Mouse (Mus musculus): ENCODE data around the gene Elovl7. TPM values are rescaled to one million over a fixed set of nuclear protein-coding genes. Genes with fewer than 3 reads are reported as not detected.

Elovl7 gene
- 1.5 and 1.6 TPM in 2 replicates for polyA plus RNA-seq (2016; fragmentation: Nextera tagmentation; extraction: Ambion mirVana)

DNA sequence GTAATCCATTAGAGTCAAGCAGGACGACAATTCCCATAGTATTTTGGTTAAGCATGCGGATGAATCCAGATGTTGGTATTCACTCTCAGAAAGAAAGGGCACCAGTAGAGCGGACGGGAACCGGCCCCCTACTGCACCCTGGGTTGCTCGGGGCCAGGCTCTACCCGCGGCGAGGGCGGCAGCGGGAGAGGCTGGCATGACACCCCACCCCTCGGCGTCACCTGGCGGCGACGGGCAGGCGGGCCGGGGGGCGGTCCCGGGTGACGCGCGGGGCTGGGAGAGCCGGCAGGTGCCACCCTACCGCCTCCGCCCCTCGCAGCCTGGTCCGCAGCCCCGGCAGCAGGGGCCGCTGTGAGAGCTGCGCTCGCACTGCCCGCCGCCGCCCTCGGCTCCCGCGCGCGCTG is at the start of gene Elovl7:
Gene Elovl7 (plus strand): TSS at position 324 of the 404 bp plus-strand sequence.
- Histone ChIP-seq H3K4me2 (replicated peaks) (peak within 1 kb of the TSS; percentile 100), H3K27ac (no peak within 1 kb of the TSS), H3K4me1 (peaks cover 7% of the 10 kb centered on the region; the same call in 1 of the 2 replicates), H3K36me3 (no peaks in the 10 kb centered on the region), H3K9ac (peak within 1 kb of the TSS; percentile 70), H3K27me3 (peaks cover 46% of the 10 kb centered on the region), H3K4me3 (peak within 1 kb of the TSS; percentile 76), H3K9me3 (replicated peaks) (no peaks in the 10 kb centered on the region)
- ATAC-seq (ENCODE audit: low FRiP score), result peak; percentile 89
- under 1% methylated on average over 25 of the region's 40 CpGs for WGBS

DNA sequence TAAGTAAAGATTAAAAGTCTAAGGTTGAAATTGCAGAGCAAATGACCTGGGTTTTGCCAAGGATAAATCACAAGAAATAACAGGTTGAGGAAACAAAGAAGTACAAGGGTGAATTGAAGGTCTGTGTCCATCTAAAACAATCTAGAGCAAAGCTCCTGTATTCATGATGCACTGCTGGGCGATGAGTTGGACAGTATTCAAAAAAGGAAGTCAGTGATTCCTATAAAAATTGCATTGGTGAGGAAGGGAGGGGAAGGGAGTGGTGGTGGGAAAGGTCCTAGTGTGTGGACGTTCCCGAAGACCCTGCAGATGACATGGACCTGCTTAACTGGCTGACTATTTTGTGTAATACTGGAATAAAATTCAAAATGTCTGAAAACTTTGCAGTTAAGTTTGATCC is 49.6 kb upstream of the Elovl7 start:
- WGBS, result 89% methylated on average over 3 of the region's 3 CpGs
- no peak for ATAC-seq (ENCODE audit: low FRiP score)
- no peaks in the 10 kb centered on the region for H3K27me3 ChIP-seq
- peaks cover 11% of the 10 kb centered on the region for H3K36me3 ChIP-seq
- no peak overlapping the region for H3K4me2 ChIP-seq (replicated peaks)
- no peak overlapping the region for H3K4me3 ChIP-seq
- H3K4me1 ChIP-seq, result peaks cover 3% of the 10 kb centered on the region
- no peak overlapping the region for H3K27ac ChIP-seq
- no peaks in the 10 kb centered on the region for H3K9me3 ChIP-seq (replicated peaks)
- H3K9ac ChIP-seq, result no peak overlapping the region

DNA sequence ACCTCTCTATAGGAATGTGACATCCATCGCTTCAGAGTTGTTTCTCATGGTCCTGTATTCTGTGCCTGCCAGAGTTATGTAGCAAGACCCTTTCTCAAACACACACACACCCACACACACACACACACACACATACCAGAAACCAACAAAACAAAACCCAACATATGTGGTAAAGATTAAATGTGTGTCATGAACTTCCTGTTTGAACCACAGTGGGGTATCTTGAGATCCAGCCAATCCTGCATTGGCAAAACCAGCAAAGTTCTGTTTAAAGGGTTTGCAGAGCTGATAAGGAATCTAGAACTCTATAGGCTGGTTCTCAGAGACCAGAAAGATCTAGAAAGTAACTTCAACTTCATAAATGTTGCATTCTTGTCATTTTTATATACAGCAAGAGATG is 44.2 kb upstream of the Elovl7 start:
- no peak overlapping the region for H3K27ac ChIP-seq
- 90% methylated on average over 1 of the region's 1 CpGs for WGBS
- no peak for ATAC-seq (ENCODE audit: low FRiP score)
- no peak overlapping the region for H3K4me3 ChIP-seq
- no peak overlapping the region for H3K9ac ChIP-seq
- no peaks in the 10 kb centered on the region for H3K27me3 ChIP-seq
- no peaks in the 10 kb centered on the region for H3K9me3 ChIP-seq (replicated peaks)
- H3K4me1 ChIP-seq, result no peaks in the 10 kb centered on the region
- H3K4me2 ChIP-seq (replicated peaks), result no peak overlapping the region
- H3K36me3 ChIP-seq, result peaks cover 33% of the 10 kb centered on the region

DNA sequence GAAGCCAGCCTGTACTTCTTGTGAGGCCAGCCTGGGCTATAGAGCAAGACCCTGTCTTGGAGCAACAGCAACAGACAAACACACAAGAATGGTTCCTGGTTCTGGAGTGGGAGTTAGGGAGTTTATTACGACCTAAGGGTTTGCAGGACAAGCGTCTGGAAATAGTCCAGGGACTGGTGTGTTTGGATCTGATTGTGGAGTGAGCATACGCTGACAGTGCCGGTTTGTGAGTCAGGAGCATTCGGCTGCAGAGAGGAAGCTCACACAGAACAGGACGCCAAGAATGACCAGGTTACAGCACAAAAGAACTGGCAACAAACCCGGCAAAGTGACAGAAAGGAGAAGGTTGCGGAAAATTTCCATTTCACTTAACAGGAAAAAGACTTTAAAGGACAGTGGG is 43.7 kb upstream of the Elovl7 start:
- H3K9ac ChIP-seq, result no peak overlapping the region
- H3K4me1 ChIP-seq, result no peaks in the 10 kb centered on the region
- no peak overlapping the region for H3K27ac ChIP-seq
- H3K4me3 ChIP-seq, result no peak overlapping the region
- H3K4me2 ChIP-seq (replicated peaks), result no peak overlapping the region
- no peaks in the 10 kb centered on the region for H3K27me3 ChIP-seq
- 89% methylated on average over 8 of the region's 8 CpGs for WGBS
- no peak for ATAC-seq (ENCODE audit: low FRiP score)
- peaks cover 33% of the 10 kb centered on the region for H3K36me3 ChIP-seq
- H3K9me3 ChIP-seq (replicated peaks), result no peaks in the 10 kb centered on the region

DNA sequence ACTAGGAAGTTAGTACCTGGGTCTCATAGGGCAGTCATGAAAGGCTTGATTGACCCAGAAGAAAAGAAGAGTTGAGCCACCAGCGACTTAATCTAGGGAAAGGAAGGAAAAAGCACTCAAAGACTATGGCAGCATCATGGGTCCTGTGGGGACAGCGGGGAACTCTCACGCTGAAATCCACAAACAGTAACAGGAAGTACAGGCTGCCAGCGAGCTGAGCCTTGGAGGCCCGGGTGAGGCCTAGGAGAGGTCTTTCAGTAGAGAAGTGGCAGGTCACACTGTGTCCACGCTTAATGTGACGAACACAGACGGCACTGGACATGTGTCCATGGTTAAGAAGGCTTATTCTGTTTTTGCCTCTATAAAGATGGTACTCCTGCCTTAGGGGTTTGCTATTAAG is 34.6 kb upstream of the Elovl7 start:
- no peaks in the 10 kb centered on the region for H3K27me3 ChIP-seq
- H3K4me1 ChIP-seq, result no peaks in the 10 kb centered on the region
- H3K27ac ChIP-seq, result no peak overlapping the region
- no peaks in the 10 kb centered on the region for H3K9me3 ChIP-seq (replicated peaks)
- 93% methylated on average over 8 of the region's 8 CpGs for WGBS
- H3K4me3 ChIP-seq, result no peak overlapping the region
- peaks cover 56% of the 10 kb centered on the region for H3K36me3 ChIP-seq
- no peak for ATAC-seq (ENCODE audit: low FRiP score)
- H3K9ac ChIP-seq, result no peak overlapping the region
- no peak overlapping the region for H3K4me2 ChIP-seq (replicated peaks)

DNA sequence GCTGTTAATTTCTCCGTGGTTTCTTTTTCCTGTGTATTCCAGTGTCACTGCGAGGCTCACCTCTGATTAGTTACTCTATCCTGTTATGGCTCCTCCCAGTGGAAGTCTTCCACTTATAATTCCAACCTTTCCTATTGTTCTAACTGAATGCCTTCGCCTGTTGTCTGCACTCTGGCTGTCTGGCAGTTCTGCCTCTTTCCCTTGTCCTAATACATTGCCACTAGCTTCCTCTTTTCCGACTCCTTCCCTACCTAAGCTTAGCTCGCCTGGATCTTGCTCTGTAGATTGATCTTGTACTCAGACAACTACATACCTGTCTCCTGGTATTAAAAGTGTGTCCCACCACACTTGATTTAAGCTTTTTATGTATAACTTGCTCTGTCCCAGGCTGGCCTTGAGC is 33.4 kb upstream of the Elovl7 start:
- no peaks in the 10 kb centered on the region for H3K27me3 ChIP-seq
- 83% methylated on average over 5 of the region's 5 CpGs for WGBS
- H3K9ac ChIP-seq, result no peak overlapping the region
- H3K4me2 ChIP-seq (replicated peaks), result no peak overlapping the region
- no peaks in the 10 kb centered on the region for H3K9me3 ChIP-seq (replicated peaks)
- no peaks in the 10 kb centered on the region for H3K4me1 ChIP-seq
- peaks cover 66% of the 10 kb centered on the region for H3K36me3 ChIP-seq
- H3K27ac ChIP-seq, result no peak overlapping the region
- no peak overlapping the region for H3K4me3 ChIP-seq
- no peak for ATAC-seq (ENCODE audit: low FRiP score)

DNA sequence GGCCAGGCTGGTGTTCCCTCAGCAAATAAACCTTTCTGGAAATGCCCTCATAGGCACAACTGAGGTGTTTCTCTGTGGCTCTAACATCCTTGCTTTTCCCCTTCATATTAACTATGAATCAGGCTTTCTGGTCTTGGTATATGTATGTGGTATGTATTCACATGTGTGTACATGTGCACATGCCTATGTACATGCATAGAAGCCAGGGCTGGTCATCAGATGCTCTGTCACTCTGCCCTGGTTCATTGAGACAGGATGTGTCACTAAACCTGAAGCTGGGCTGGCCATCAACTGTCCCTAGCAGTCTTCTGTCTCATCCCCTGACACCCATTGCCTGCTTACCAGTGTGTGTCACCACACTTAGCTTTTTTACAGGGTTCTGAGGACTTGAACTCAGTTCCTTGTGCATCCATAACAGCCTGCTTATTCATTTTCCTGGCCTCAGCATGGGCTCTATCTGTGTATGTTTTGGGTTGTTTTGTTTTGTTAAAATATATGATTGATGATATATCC is 29.4 kb upstream of the Elovl7 start:
- Histone ChIP-seq H3K36me3 (peaks cover 52% of the 10 kb centered on the region), H3K9ac (no peak overlapping the region), H3K9me3 (replicated peaks) (no peaks in the 10 kb centered on the region), H3K27ac (no peak overlapping the region), H3K4me3 (no peak overlapping the region), H3K4me1 (no peaks in the 10 kb centered on the region), H3K4me2 (replicated peaks) (no peak overlapping the region), H3K27me3 (no peaks in the 10 kb centered on the region)
- ATAC-seq (ENCODE audit: low FRiP score), result no peak

DNA sequence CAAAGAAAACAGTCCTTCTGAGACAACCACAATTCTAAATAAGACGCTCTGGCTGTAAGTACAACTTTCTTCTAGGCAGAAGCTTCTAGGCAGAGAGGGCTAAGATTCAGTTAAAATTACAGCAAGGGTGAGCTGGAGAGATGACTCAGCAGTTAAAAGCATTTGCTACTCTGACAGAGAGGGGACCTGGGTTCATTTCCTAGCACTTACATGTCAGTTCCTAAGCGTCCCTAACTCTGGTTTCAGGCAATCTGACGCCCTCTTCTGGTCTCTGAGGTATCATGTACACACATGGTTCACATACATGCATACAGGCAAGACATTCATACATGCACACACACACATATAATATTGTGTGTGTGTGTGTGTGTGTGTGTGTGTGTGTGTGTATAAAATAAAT is 28.7 kb upstream of the Elovl7 start:
- 87% methylated on average over 3 of the region's 3 CpGs for WGBS
- no peaks in the 10 kb centered on the region for H3K4me1 ChIP-seq
- H3K9ac ChIP-seq, result no peak overlapping the region
- H3K36me3 ChIP-seq, result peaks cover 50% of the 10 kb centered on the region
- no peak overlapping the region for H3K4me2 ChIP-seq (replicated peaks)
- no peaks in the 10 kb centered on the region for H3K27me3 ChIP-seq
- no peak overlapping the region for H3K4me3 ChIP-seq
- no peak overlapping the region for H3K27ac ChIP-seq
- ATAC-seq (ENCODE audit: low FRiP score), result no peak
- no peaks in the 10 kb centered on the region for H3K9me3 ChIP-seq (replicated peaks)

DNA sequence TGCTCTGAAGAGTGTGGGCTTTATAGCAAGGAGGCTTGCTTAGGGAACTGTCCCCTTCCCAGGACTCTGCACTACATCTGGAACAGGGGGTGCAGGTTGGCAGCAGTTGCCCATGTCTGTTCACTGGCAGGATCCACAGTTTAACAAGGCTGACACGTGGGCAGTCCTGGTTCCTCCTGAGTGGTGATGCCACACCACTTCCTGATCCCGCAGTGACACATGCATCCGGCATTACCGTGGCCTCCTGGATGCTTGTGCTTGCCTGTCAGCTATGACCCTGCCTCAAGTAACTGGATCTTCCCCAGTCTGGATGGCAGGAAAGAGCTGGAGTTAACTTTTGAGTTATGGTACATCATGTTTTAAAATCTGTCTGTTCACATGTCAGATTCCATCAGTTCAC is 26.2 kb upstream of the Elovl7 start:
- H3K36me3 ChIP-seq, result peaks cover 28% of the 10 kb centered on the region
- no peak overlapping the region for H3K4me2 ChIP-seq (replicated peaks)
- H3K4me3 ChIP-seq, result no peak overlapping the region
- H3K27me3 ChIP-seq, result no peaks in the 10 kb centered on the region
- no peaks in the 10 kb centered on the region for H3K9me3 ChIP-seq (replicated peaks)
- no peak for ATAC-seq (ENCODE audit: low FRiP score)
- no peak overlapping the region for H3K27ac ChIP-seq
- 90% methylated on average over 4 of the region's 4 CpGs for WGBS
- H3K4me1 ChIP-seq, result no peaks in the 10 kb centered on the region
- H3K9ac ChIP-seq, result no peak overlapping the region

DNA sequence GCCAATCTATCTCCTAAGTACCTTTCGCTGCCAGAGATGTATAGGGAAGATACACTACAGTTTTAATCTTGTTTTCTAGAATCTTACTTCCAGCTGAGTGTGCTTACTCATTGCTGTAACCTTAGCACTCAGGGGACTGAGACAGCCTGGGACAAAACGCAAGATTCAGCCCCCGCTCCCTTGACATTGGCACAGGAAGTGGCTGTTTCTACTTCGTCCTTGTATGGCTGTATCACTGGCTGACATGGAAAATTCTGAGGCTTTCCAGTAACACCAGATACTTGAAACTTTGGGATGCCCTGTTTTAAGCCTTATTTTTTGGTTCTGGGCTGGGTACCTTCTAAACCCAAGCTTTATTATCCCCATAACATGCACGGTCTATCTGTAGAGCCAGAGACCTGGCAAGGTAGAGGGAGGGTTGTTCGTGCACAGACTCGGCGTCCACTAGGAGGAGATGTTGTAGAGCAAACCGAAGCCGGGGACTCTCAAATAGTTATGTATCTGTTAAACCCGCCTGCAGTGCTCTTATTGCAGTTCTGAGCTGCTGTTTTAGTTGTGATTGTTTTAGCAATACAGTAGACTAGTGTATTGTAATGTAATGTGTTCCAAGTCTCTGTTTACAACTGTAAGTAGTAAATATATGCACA is 23.0 kb upstream of the Elovl7 start:
- no peaks in the 10 kb centered on the region for H3K27me3 ChIP-seq
- no peak overlapping the region for H3K4me2 ChIP-seq (replicated peaks)
- H3K9ac ChIP-seq, result no peak overlapping the region
- no peaks in the 10 kb centered on the region for H3K9me3 ChIP-seq (replicated peaks)
- peaks cover 19% of the 10 kb centered on the region for H3K36me3 ChIP-seq
- H3K27ac ChIP-seq, result no peak overlapping the region
- no peak for ATAC-seq (ENCODE audit: low FRiP score)
- WGBS, result 62% methylated on average over 11 of the region's 11 CpGs
- no peaks in the 10 kb centered on the region for H3K4me1 ChIP-seq
- H3K4me3 ChIP-seq, result no peak overlapping the region

DNA sequence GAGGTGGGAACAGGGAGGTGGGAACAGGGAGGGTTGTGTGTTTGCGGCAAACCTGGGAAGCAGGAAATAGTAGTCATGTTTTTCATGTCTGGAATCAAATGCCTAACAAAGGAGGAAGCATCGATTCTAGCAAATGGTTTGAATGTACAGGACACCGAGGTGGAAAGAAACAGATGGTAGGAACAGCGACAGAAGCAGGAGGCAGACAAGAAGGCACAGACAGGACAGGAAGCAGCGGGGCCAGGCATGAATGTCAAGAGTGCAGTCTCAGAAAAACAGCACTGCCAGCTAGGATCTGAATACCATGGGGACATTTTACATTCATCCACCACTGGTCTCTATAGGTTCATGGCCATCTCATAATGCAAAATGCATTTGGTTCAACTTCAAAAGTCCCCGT is 18.7 kb upstream of the Elovl7 start:
- 90% methylated on average over 6 of the region's 6 CpGs for WGBS
- Histone ChIP-seq H3K9ac (no peak overlapping the region), H3K4me2 (replicated peaks) (no peak overlapping the region), H3K27me3 (no peaks in the 10 kb centered on the region), H3K36me3 (peaks cover 13% of the 10 kb centered on the region; the same call in 1 of the 2 replicates), H3K27ac (no peak overlapping the region), H3K4me3 (no peak overlapping the region), H3K9me3 (replicated peaks) (no peaks in the 10 kb centered on the region), H3K4me1 (no peaks in the 10 kb centered on the region)
- no peak for ATAC-seq (ENCODE audit: low FRiP score)

DNA sequence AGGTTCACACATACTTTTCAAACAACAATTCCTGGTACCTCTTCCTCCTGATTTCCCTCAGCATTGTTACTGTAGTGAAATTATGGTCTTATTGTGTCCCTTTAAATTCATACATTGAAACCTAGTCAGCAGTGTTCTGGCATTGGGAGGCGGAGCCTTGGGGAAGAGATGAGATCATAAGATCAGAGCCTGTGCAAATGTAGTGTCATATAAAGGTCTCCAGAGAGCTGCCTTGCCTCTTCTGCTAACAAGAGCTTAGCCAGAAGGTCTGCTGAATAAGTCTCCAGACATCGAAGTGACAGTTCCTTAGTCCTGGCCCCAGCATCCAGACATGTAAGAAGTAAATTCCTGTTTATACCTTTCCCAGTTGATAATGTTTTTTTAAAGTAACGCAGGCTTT is 9.3 kb upstream of the Elovl7 start:
- Histone ChIP-seq H3K27ac (no peak overlapping the region), H3K4me2 (replicated peaks) (no peak overlapping the region), H3K27me3 (no peaks in the 10 kb centered on the region), H3K9ac (no peak overlapping the region), H3K4me3 (no peak overlapping the region), H3K36me3 (no peaks in the 10 kb centered on the region), H3K4me1 (no peaks in the 10 kb centered on the region), H3K9me3 (replicated peaks) (no peaks in the 10 kb centered on the region)
- 88% methylated on average over 3 of the region's 3 CpGs for WGBS
- ATAC-seq (ENCODE audit: low FRiP score), result no peak

DNA sequence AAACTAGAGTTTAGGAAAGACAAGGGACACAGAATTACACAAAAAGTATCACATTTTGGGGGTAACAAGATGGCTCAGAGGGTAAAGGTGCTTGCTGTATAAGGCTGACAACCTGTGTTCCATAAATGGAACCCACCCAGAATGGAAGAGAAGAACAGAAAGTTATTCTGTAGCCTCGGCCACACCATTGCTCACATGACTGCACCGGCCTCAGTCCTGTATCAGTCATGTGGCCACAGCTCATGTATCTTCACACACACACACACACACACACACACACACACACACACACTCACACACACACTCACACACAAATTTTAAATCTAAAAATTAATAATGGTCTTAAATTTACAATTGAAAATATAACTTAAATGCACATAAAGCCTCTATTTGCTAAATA is 6.8 kb upstream of the Elovl7 start:
- H3K4me2 ChIP-seq (replicated peaks), result no peak overlapping the region
- H3K36me3 ChIP-seq, result no peaks in the 10 kb centered on the region
- ATAC-seq (ENCODE audit: low FRiP score), result no peak
- WGBS, result 89% methylated on average over 2 of the region's 2 CpGs
- no peaks in the 10 kb centered on the region for H3K4me1 ChIP-seq
- H3K9me3 ChIP-seq (replicated peaks), result no peaks in the 10 kb centered on the region
- H3K27me3 ChIP-seq, result no peaks in the 10 kb centered on the region
- no peak overlapping the region for H3K27ac ChIP-seq
- no peak overlapping the region for H3K4me3 ChIP-seq
- H3K9ac ChIP-seq, result no peak overlapping the region
